Mouse (Mus musculus): ENCODE data around the gene Lats2. TPM values are rescaled to one million over a fixed set of nuclear protein-coding genes. Genes with fewer than 3 reads are reported as not detected.
"Not testable (repeated sequence)": the region's sequence is repeated elsewhere in the genome, so short reads cannot be mapped to it uniquely, and the experiment has no call there.

Gene Lats2
- polyA plus RNA-seq, 1 experiment, result 19.5 TPM

DNA sequence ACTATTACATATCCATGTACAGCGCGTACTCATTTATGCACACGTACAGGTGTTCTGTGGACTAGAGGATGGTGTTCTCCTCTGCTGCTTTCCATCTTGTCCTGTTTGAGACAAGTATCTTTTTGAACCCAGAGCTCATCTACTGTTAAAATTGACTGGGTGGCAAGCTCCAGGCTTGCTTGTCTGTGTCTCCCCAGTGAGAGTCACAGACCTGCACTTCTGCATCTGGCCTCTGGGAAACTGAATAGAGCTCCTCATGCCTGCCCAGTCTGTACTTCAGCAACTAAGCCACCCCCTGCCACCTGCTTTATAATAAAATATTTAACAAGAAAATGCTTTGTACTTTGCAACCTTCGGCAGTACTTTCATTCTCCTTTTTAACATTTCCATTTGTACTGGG lies 99.9 kb downstream of the Lats2 start:
- Histone ChIP-seq H3K4me3 (ENCODE audit: insufficient read depth, low read depth, low read length) (no peak overlapping the region), H3K27ac (replicated peaks; ENCODE audit: low read depth, low read length) (no peak overlapping the region), H3K4me1 (ENCODE audit: control insufficient read depth, insufficient read depth, insufficient read length, low read length) (no peaks in the 10 kb centered on the region)

DNA sequence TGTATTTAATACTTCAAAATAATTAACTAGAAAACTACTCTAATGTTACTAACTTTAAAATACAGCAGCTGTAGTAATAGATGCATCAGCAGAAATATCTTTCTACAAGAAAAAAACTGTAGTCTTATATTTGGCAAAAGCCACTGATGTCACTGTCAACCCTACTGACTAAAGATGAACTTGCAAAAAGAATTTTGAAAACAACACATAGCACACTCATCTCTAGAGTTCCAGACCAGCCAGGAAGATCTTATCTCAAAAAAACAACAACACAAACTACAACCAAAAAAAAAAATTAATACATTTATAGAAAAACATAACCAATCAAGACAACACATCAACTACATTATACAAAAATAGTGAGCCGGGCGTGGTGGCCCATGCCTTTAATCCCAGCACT lies 100.7 kb downstream of the Lats2 start:
- Histone ChIP-seq H3K4me3 (ENCODE audit: insufficient read depth, low read depth, low read length) (no peak overlapping the region), H3K4me1 (ENCODE audit: control insufficient read depth, insufficient read depth, insufficient read length, low read length) (no peaks in the 10 kb centered on the region), H3K27ac (replicated peaks; ENCODE audit: low read depth, low read length) (no peak overlapping the region)

DNA sequence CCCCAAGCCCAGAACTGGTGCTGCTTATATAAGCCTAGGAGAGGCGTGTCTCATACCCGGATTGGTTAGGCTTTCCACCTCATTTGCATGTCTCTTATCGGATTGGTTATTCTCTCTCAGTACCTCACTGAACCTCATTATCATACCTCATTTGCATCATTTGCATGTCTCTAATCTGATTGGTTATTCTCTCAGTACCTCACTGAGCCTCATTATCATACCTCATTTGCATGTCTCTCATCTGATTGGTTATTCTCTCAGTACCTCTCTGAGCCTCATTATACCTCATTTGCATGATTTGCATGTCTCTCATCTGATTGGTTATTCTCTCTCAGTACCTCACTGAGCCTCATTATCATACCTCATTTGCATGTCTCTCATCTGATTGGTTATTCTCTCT lies 101.7 kb downstream of the Lats2 start:
- not testable (repeated sequence) for H3K4me3 ChIP-seq (ENCODE audit: insufficient read depth, low read depth, low read length); H3K4me1 ChIP-seq (ENCODE audit: control insufficient read depth, insufficient read depth, insufficient read length, low read length); H3K27ac ChIP-seq (replicated peaks; ENCODE audit: low read depth, low read length)

DNA sequence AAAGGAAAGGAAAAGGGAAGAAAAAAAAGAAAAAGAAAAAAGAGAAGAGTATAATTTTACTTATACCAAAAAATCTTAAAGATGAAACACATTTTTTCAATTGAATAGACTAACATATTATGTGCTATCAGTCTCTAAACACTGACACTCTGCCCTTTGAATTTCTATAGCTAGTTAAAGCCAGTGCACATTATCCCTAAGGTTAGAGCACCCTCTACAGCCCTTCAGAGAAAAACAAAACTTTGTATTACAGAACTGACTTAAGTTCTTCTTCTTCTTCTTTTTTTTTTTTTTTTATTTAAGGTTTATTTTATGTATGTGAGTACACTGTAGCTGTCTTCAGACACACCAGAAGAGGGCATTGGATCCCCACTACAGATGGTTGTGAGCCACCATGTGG lies 108.7 kb downstream of the Lats2 start:
- H3K4me3 ChIP-seq (ENCODE audit: insufficient read depth, low read depth, low read length), result no peak overlapping the region
- H3K4me1 ChIP-seq (ENCODE audit: control insufficient read depth, insufficient read depth, insufficient read length, low read length), result no peaks in the 10 kb centered on the region
- no peak overlapping the region for H3K27ac ChIP-seq (replicated peaks; ENCODE audit: low read depth, low read length)

DNA sequence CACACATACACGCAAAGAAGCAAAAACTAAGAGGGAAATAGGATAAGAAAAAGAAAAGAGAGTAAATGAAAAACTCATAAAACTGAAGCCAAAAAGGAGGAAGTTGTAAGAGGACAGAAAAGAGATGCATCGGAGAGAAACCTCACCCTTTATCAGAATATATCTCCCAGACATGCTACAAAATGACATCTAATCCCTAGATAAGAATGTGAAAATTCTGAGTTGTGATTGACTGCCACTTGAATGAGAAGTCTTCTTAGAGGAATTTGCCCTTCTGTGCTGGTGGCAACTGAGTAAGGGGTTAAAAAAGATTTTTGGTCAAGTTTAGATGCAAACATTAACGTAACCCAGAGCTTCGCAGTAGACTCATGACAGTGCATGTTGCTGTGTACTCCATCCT lies 112.0 kb downstream of the Lats2 start:
- Histone ChIP-seq H3K4me3 (ENCODE audit: insufficient read depth, low read depth, low read length) (no peak overlapping the region), H3K4me1 (ENCODE audit: control insufficient read depth, insufficient read depth, insufficient read length, low read length) (no peaks in the 10 kb centered on the region), H3K27ac (replicated peaks; ENCODE audit: low read depth, low read length) (no peak overlapping the region)

Other genes starting within 250 kb of the Lats2 start
- 1.1 and 1.5 TPM in 2 replicates for gene Il17d, start 233.6 kb downstream of the Lats2 start, polyA plus RNA-seq (2012; ENCODE audit: insufficient read depth, insufficient read length, missing spikeins)
- 44.9 and 48.9 TPM in 2 replicates for gene Eef1akmt1, start 186.8 kb downstream of the Lats2 start, polyA plus RNA-seq (2012; ENCODE audit: insufficient read depth, insufficient read length, missing spikeins)
- 5.5 and 5.9 TPM in 2 replicates for gene Xpo4, start 93.0 kb downstream of the Lats2 start, polyA plus RNA-seq (2012; ENCODE audit: insufficient read depth, insufficient read length, missing spikeins)
- gene Gm49361, start 12.3 kb downstream of the Lats2 start, polyA plus RNA-seq (2012; ENCODE audit: insufficient read depth, insufficient read length, missing spikeins), result not detected in 2 replicates
- gene Sap18, start 39.8 kb upstream of the Lats2 start, polyA plus RNA-seq (2012; ENCODE audit: insufficient read depth, insufficient read length, missing spikeins), result 55.9 and 69.4 TPM in 2 replicates
- not detected in 2 replicates for gene Ska3, start 67.8 kb upstream of the Lats2 start, polyA plus RNA-seq (2012; ENCODE audit: insufficient read depth, insufficient read length, missing spikeins)
- 117 and 149 TPM in 2 replicates for gene Mrpl57, start 67.8 kb upstream of the Lats2 start, polyA plus RNA-seq (2012; ENCODE audit: insufficient read depth, insufficient read length, missing spikeins)
- 5.1 and 11.0 TPM in 2 replicates for gene Zdhhc20, start 131.9 kb upstream of the Lats2 start, polyA plus RNA-seq (2012; ENCODE audit: insufficient read depth, insufficient read length, missing spikeins)
- 35.7 and 41.8 TPM in 2 replicates for gene Micu2, start 240.9 kb upstream of the Lats2 start, polyA plus RNA-seq (2012; ENCODE audit: insufficient read depth, insufficient read length, missing spikeins)

Data from brown adipose tissue, adult 24 weeks (tissue).